Mouse (Mus musculus): ENCODE results near the gene Actg1. TPM values are rescaled to one million over a fixed set of nuclear protein-coding genes. Genes with fewer than 3 reads are reported as not detected.
"Not testable (repeated sequence)": the region's sequence is repeated elsewhere in the genome, so short reads cannot be mapped to it uniquely, and the experiment has no call there.

Actg1 gene
- polyA plus RNA-seq, 1 experiment from 2014 or later: 2,589 TPM

- peak overlapping the region; percentile 97 for H3K9ac ChIP-seq (ENCODE audit: low read length)
- ATAC-seq (ENCODE audit: low read depth): peak; percentile 82
- no peaks in the 10 kb centered on the region for H3K27me3 ChIP-seq (ENCODE audit: control insufficient read depth, insufficient read depth, low read depth, low read length)
- H3K4me3 ChIP-seq (ENCODE audit: low read length): peak overlapping the region; percentile 100
- H3K4me1 ChIP-seq (replicated peaks; ENCODE audit: control insufficient read depth, insufficient read depth, low read length): peaks cover 37% of the 10 kb centered on the region
- under 1% methylated on average over 61 of the region's 68 CpGs for WGBS
- H3K4me2 ChIP-seq (ENCODE audit: low read depth, low read length): peak overlapping the region; percentile 92
- no peaks in the 10 kb centered on the region for H3K9me3 ChIP-seq (ENCODE audit: control insufficient read depth, low read length)
- H3K27ac ChIP-seq (ENCODE audit: low read length): peak overlapping the region; percentile 99
- H3K36me3 ChIP-seq (ENCODE audit: control insufficient read depth, insufficient read depth, low read length): peaks cover 11% of the 10 kb centered on the region
These were observed 1.8 kb upstream of the Actg1 start for GRCm38 (mm10) chr11:120349986-120350702.

GRCm38 (mm10) chr11:120349371-120349985 lies 1.1 kb upstream of the Actg1 start:
- under 1% methylated on average over 16 of the region's 16 CpGs for WGBS
- Histone ChIP-seq H3K27ac (ENCODE audit: low read length) (peak overlapping the region; percentile 99), H3K9me3 (ENCODE audit: control insufficient read depth, low read length) (no peaks in the 10 kb centered on the region), H3K4me1 (replicated peaks; ENCODE audit: control insufficient read depth, insufficient read depth, low read length) (peaks cover 36% of the 10 kb centered on the region), H3K4me2 (ENCODE audit: low read depth, low read length) (peak overlapping the region; percentile 92), H3K36me3 (ENCODE audit: control insufficient read depth, insufficient read depth, low read length) (peaks cover 14% of the 10 kb centered on the region), H3K27me3 (ENCODE audit: control insufficient read depth, insufficient read depth, low read depth, low read length) (no peaks in the 10 kb centered on the region), H3K9ac (ENCODE audit: low read length) (peak overlapping the region; percentile 97), H3K4me3 (ENCODE audit: low read length) (peak overlapping the region; percentile 100)
- peak; percentile 10 for ATAC-seq (ENCODE audit: low read depth)

- peak; percentile 6; the same call in 1 of the 2 replicates for ATAC-seq (ENCODE audit: low read depth)
- Histone ChIP-seq H3K4me2 (ENCODE audit: low read depth, low read length) (peak overlapping the region; percentile 92), H3K9ac (ENCODE audit: low read length) (peak overlapping the region; percentile 97), H3K9me3 (ENCODE audit: control insufficient read depth, low read length) (no peaks in the 10 kb centered on the region), H3K27ac (ENCODE audit: low read length) (peak overlapping the region; percentile 99), H3K4me3 (ENCODE audit: low read length) (peak overlapping the region; percentile 100), H3K27me3 (ENCODE audit: control insufficient read depth, insufficient read depth, low read depth, low read length) (no peaks in the 10 kb centered on the region), H3K4me1 (replicated peaks; ENCODE audit: control insufficient read depth, insufficient read depth, low read length) (peaks cover 34% of the 10 kb centered on the region), H3K36me3 (ENCODE audit: control insufficient read depth, insufficient read depth, low read length) (peaks cover 14% of the 10 kb centered on the region)
- WGBS: under 1% methylated on average over 51 of the region's 53 CpGs
These were observed 485 bp upstream of the Actg1 start for GRCm38 (mm10) chr11:120348684-120349370.

GRCm38 (mm10) chr11:120347301-120347700 lies 1.0 kb downstream of the Actg1 start:
- peak overlapping the region; percentile 100 for H3K4me3 ChIP-seq (ENCODE audit: low read length)
- peak overlapping the region; percentile 92 for H3K4me2 ChIP-seq (ENCODE audit: low read depth, low read length)
- peak overlapping the region; percentile 98 for H3K27ac ChIP-seq (ENCODE audit: low read length)
- H3K36me3 ChIP-seq (ENCODE audit: control insufficient read depth, insufficient read depth, low read length): peaks cover 14% of the 10 kb centered on the region
- ATAC-seq (ENCODE audit: low read depth): no peak
- H3K9ac ChIP-seq (ENCODE audit: low read length): peak overlapping the region; percentile 100
- H3K9me3 ChIP-seq (ENCODE audit: control insufficient read depth, low read length): no peaks in the 10 kb centered on the region
- 1% methylated on average over 10 of the region's 10 CpGs for WGBS
- no peaks in the 10 kb centered on the region for H3K27me3 ChIP-seq (ENCODE audit: control insufficient read depth, insufficient read depth, low read depth, low read length)
- H3K4me1 ChIP-seq (replicated peaks; ENCODE audit: control insufficient read depth, insufficient read depth, low read length): peaks cover 19% of the 10 kb centered on the region

- H3K9ac ChIP-seq (ENCODE audit: low read length): peak overlapping the region; percentile 66
- not testable (repeated sequence) for ATAC-seq (ENCODE audit: low read depth); H3K9me3 ChIP-seq (ENCODE audit: control insufficient read depth, low read length); H3K27me3 ChIP-seq (ENCODE audit: control insufficient read depth, insufficient read depth, low read depth, low read length)
- H3K4me1 ChIP-seq (replicated peaks; ENCODE audit: control insufficient read depth, insufficient read depth, low read length): peaks cover 12% of the 10 kb centered on the region
- H3K36me3 ChIP-seq (ENCODE audit: control insufficient read depth, insufficient read depth, low read length): peaks cover 14% of the 10 kb centered on the region
- 35% methylated on average over 8 of the region's 13 CpGs for WGBS
- H3K4me2 ChIP-seq (ENCODE audit: low read depth, low read length): peak overlapping the region; percentile 72
- H3K4me3 ChIP-seq (ENCODE audit: low read length): peak overlapping the region; percentile 56
- H3K27ac ChIP-seq (ENCODE audit: low read length): 0 out of 2 replicates have a peak overlapping the region, but pooled peaks have one; percentile 13
These were observed 1.8 kb downstream of the Actg1 start for GRCm38 (mm10) chr11:120346383-120347034.

GRCm38 (mm10) chr11:120345067-120345681 lies 3.2 kb downstream of the Actg1 start:
- H3K36me3 ChIP-seq (ENCODE audit: control insufficient read depth, insufficient read depth, low read length): peaks cover 14% of the 10 kb centered on the region
- H3K27me3 ChIP-seq (ENCODE audit: control insufficient read depth, insufficient read depth, low read depth, low read length): no peaks in the 10 kb centered on the region
- H3K4me2 ChIP-seq (ENCODE audit: low read depth, low read length): peak overlapping the region; percentile 49
- H3K9me3 ChIP-seq (ENCODE audit: control insufficient read depth, low read length): no peaks in the 10 kb centered on the region
- H3K4me1 ChIP-seq (replicated peaks; ENCODE audit: control insufficient read depth, insufficient read depth, low read length): peaks cover 3% of the 10 kb centered on the region
- H3K27ac ChIP-seq (ENCODE audit: low read length): peak overlapping the region; percentile 26
- peak overlapping the region; percentile 47 for H3K9ac ChIP-seq (ENCODE audit: low read length)
- 28% methylated on average over 1 of the region's 1 CpGs for WGBS
- peak overlapping the region; percentile 30 for H3K4me3 ChIP-seq (ENCODE audit: low read length)
- no peak for ATAC-seq (ENCODE audit: low read depth)

- H3K9ac ChIP-seq (ENCODE audit: low read length): no peak overlapping the region
- H3K4me2 ChIP-seq (ENCODE audit: low read depth, low read length): no peak overlapping the region
- no peaks in the 10 kb centered on the region for H3K9me3 ChIP-seq (ENCODE audit: control insufficient read depth, low read length)
- ATAC-seq (ENCODE audit: low read depth): no peak
- peak overlapping the region; percentile 27; the same call in 1 of the 2 replicates for H3K27ac ChIP-seq (ENCODE audit: low read length)
- no peaks in the 10 kb centered on the region for H3K27me3 ChIP-seq (ENCODE audit: control insufficient read depth, insufficient read depth, low read depth, low read length)
- H3K4me3 ChIP-seq (ENCODE audit: low read length): no peak overlapping the region
- 45% methylated on average over 5 of the region's 5 CpGs for WGBS
- peaks cover 14% of the 10 kb centered on the region for H3K36me3 ChIP-seq (ENCODE audit: control insufficient read depth, insufficient read depth, low read length)
- H3K4me1 ChIP-seq (replicated peaks; ENCODE audit: control insufficient read depth, insufficient read depth, low read length): peaks cover 3% of the 10 kb centered on the region
These were observed 3.9 kb downstream of the Actg1 start for GRCm38 (mm10) chr11:120344310-120344920.

GRCm38 (mm10) chr11:120343519-120344309 lies 4.6 kb downstream of the Actg1 start:
- H3K9ac ChIP-seq (ENCODE audit: low read length): no peak overlapping the region
- ATAC-seq (ENCODE audit: low read depth): no peak

More at GRCm38 (mm10) chr11:120343519-120344309, 4.6 kb downstream of the Actg1 start:
- no peaks in the 10 kb centered on the region for H3K27me3 ChIP-seq (ENCODE audit: control insufficient read depth, insufficient read depth, low read depth, low read length)
- no peak overlapping the region for H3K27ac ChIP-seq (ENCODE audit: low read length)
- WGBS: 54% methylated on average over 5 of the region's 5 CpGs
- H3K4me1 ChIP-seq (replicated peaks; ENCODE audit: control insufficient read depth, insufficient read depth, low read length): peaks cover 3% of the 10 kb centered on the region
- no peak overlapping the region for H3K4me2 ChIP-seq (ENCODE audit: low read depth, low read length)
- H3K9me3 ChIP-seq (ENCODE audit: control insufficient read depth, low read length): no peaks in the 10 kb centered on the region
- H3K4me3 ChIP-seq (ENCODE audit: low read length): no peak overlapping the region
- peaks cover 14% of the 10 kb centered on the region for H3K36me3 ChIP-seq (ENCODE audit: control insufficient read depth, insufficient read depth, low read length)

All from lung, embryonic 16.5 days (tissue).